Mouse (Mus musculus) myocyte (in vitro differentiated cells): ENCODE results near the gene Map1b. TPM values are rescaled to one million over a fixed set of nuclear protein-coding genes. Genes with fewer than 3 reads are reported as not detected.
A peak's percentile ranks its signal among the peaks of the same experiment; 100 is the strongest.

Source experiments
- H3K27me3 ChIP-seq: one replicate; pipeline ENCODE4 v1.6.1; 2011; ENCODE audit not compliant: control insufficient read depth, insufficient read depth, insufficient read length
- H3K36me3 ChIP-seq: one replicate; pipeline ENCODE4 v1.6.1; 2011; ENCODE audit not compliant: control insufficient read depth, insufficient read depth
- H3K4me2 ChIP-seq: one replicate; pipeline ENCODE4 v1.6.1; 2011; ENCODE audit warnings: low read depth, control low read depth
- H3K4me3 ChIP-seq: one replicate; pipeline ENCODE4 v1.5.1; 2011; ENCODE audit warnings: mild to moderate bottlenecking, control low read depth, moderate library complexity
- H3K79me2 ChIP-seq: one replicate; pipeline ENCODE4 v1.6.1; 2011; ENCODE audit not compliant: control insufficient read depth, insufficient read depth
- H3ac ChIP-seq: one replicate; pipeline ENCODE4 v1.6.1; 2011; ENCODE audit not compliant: control insufficient read depth, insufficient read length
- CEBPB ChIP-seq: IDR thresholded peaks from 2 replicates; pipeline ENCODE4 v1.6.1; 2011; ENCODE audit warnings: mild to moderate bottlenecking, moderate library complexity; ENCODE audit not compliant: poor library complexity, insufficient read depth, severe bottlenecking
- E2F4 ChIP-seq: IDR thresholded peaks from one replicate; pipeline ENCODE4 v1.6.1; 2011; ENCODE audit warnings: mild to moderate bottlenecking, control low read depth, moderate library complexity; ENCODE audit not compliant: insufficient read depth
- MAX ChIP-seq: IDR thresholded peaks from one replicate; pipeline ENCODE4 v1.6.1; 2011; ENCODE audit warnings: low read depth, mild to moderate bottlenecking, control low read depth
- MYOD1 ChIP-seq, 3 experiments: IDR thresholded peaks; one replicate each; pipeline ENCODE4 v1.6.1; 2011; ENCODE audit warnings: control low read depth in 2 of 3, low read depth in 2 of 3, mild to moderate bottlenecking in 2 of 3, moderate library complexity in 1 of 3; ENCODE audit not compliant: insufficient read length in 2 of 3, control insufficient read depth in 1 of 3
- MYOG ChIP-seq, 3 experiments: IDR thresholded peaks; one replicate each; pipeline ENCODE4 v1.6.1; 2011; ENCODE audit warnings: control low read depth in 2 of 3, low read depth in 2 of 3, mild to moderate bottlenecking in 2 of 3; ENCODE audit not compliant: insufficient read length in 2 of 3, control insufficient read depth in 1 of 3, insufficient read depth in 1 of 3
- POLR2A ChIP-seq: IDR thresholded peaks from one replicate; pipeline ENCODE4 v1.6.1; 2011; ENCODE audit warnings: low read depth, mild to moderate bottlenecking, control low read depth, moderate library complexity; ENCODE audit not compliant: insufficient read length
- POLR2AphosphoS2 ChIP-seq: IDR thresholded peaks from one replicate; pipeline ENCODE4 v1.6.1; 2011; ENCODE audit warnings: low read depth, control low read depth; ENCODE audit not compliant: insufficient read length
- REST ChIP-seq: IDR thresholded peaks from one replicate; pipeline ENCODE4 v1.6.1; 2011; ENCODE audit warnings: mild to moderate bottlenecking, control low read depth, moderate library complexity; ENCODE audit not compliant: insufficient read depth, insufficient read length
- SRF ChIP-seq: IDR thresholded peaks from one replicate; pipeline ENCODE4 v1.6.1; 2011; ENCODE audit warnings: low read depth; ENCODE audit not compliant: control insufficient read depth, insufficient read length
- TCF12 ChIP-seq: IDR thresholded peaks from one replicate; pipeline ENCODE4 v1.6.1; 2011; ENCODE audit warnings: mild to moderate bottlenecking, control low read depth; ENCODE audit not compliant: poor library complexity, insufficient read depth, severe bottlenecking
- TCF3 ChIP-seq: IDR thresholded peaks from one replicate; pipeline ENCODE4 v1.6.1; 2011; ENCODE audit warnings: low read depth, control low read depth; ENCODE audit not compliant: insufficient read length
- USF1 ChIP-seq: IDR thresholded peaks from one replicate; pipeline ENCODE4 v1.6.1; 2011; ENCODE audit warnings: low read depth, mild to moderate bottlenecking, control low read depth, moderate library complexity
- polyA plus RNA-seq: library from polyadenylated mRNA; unstranded; fragments of >200 nt; fragmentation: generic; extraction: Trizol; gene quantifications from one replicate; pipeline ENCODE4 v1.2.1, GENCODE M21; 2012; ENCODE audit warnings: missing spikeins

The Map1b gene
- polyA plus RNA-seq, 1 experiment: 40.6 TPM

- Histone ChIP-seq H3K36me3 (peaks cover 12% of the 10 kb centered on the region), H3K27me3 (no peaks in the 10 kb centered on the region), H3K4me3 (no peak overlapping the region), H3K79me2 (peaks cover 94% of the 10 kb centered on the region), H3ac (no peak overlapping the region), H3K4me2 (no peak overlapping the region)
- TF ChIP-seq TCF3: no peak
- TF ChIP-seq MAX: no peak
Observed at GRCm38 (mm10) chr13:99494416-99494815, 21.9 kb downstream of the Map1b start.

GRCm38 (mm10) chr13:99493304-99493904, 22.9 kb downstream of the Map1b start:
- peaks cover 94% of the 10 kb centered on the region for H3K79me2 ChIP-seq
- H3K4me2 ChIP-seq: peak overlapping the region; percentile 20
- H3K36me3 ChIP-seq: peaks cover 12% of the 10 kb centered on the region
- TF ChIP-seq MAX (no peak), E2F4 (no peak)
- H3K27me3 ChIP-seq: no peaks in the 10 kb centered on the region
- H3K4me3 ChIP-seq: no peak overlapping the region
- no peak overlapping the region for H3ac ChIP-seq

- no peak for TF ChIP-seq USF1
- no peak for TF ChIP-seq SRF
- no peak for TF ChIP-seq REST
- no peak for TF ChIP-seq MYOG (IDR thresholded peaks at IDR 0.05; ENCODE audit: control insufficient read depth in 1 of 3, insufficient read depth in 1 of 3, insufficient read length in 2 of 3, low read depth in 2 of 3)
- TF ChIP-seq POLR2AphosphoS2: no peak
- TF ChIP-seq MAX: no peak
- TF ChIP-seq POLR2A: no peak
- no peak for TF ChIP-seq TCF3
- TF ChIP-seq CEBPB: no peak
- TF ChIP-seq MYOD1 (IDR thresholded peaks at IDR 0.05; ENCODE audit: control insufficient read depth in 1 of 3, insufficient read length in 2 of 3, low read depth in 2 of 3): no peak
- TF ChIP-seq E2F4: no peak
- H3K27me3 ChIP-seq: no peaks in the 10 kb centered on the region
- no peak overlapping the region for H3K4me3 ChIP-seq
- peaks cover 8% of the 10 kb centered on the region for H3K36me3 ChIP-seq
- H3K79me2 ChIP-seq: peaks cover 94% of the 10 kb centered on the region
- no peak overlapping the region for H3ac ChIP-seq
- peak overlapping the region; percentile 20 for H3K4me2 ChIP-seq
Observed at GRCm38 (mm10) chr13:99492619-99493303, 23.6 kb downstream of the Map1b start.

GRCm38 (mm10) chr13:99489998-99490397, 26.3 kb downstream of the Map1b start:
- H3ac ChIP-seq: no peak overlapping the region
- H3K36me3 ChIP-seq: peaks cover 14% of the 10 kb centered on the region
- peaks cover 97% of the 10 kb centered on the region for H3K79me2 ChIP-seq
- no peak for TF ChIP-seq POLR2AphosphoS2
- peak; percentile 98 for TF ChIP-seq CEBPB
- H3K4me2 ChIP-seq: peak overlapping the region; percentile 25
- no peaks in the 10 kb centered on the region for H3K27me3 ChIP-seq
- no peak overlapping the region for H3K4me3 ChIP-seq

- H3K4me3 ChIP-seq: no peak overlapping the region
- H3K79me2 ChIP-seq: peaks cover 97% of the 10 kb centered on the region
- no peak overlapping the region for H3K4me2 ChIP-seq
- no peak overlapping the region for H3ac ChIP-seq
- TF ChIP-seq E2F4 (no peak), TCF3 (no peak), CEBPB (no peak), MYOD1 (IDR thresholded peaks at IDR 0.05; ENCODE audit: control insufficient read depth in 1 of 3, insufficient read length in 2 of 3, low read depth in 2 of 3) (no peak), TCF12 (no peak), USF1 (no peak), MAX (no peak), MYOG (IDR thresholded peaks at IDR 0.05; ENCODE audit: control insufficient read depth in 1 of 3, insufficient read depth in 1 of 3, insufficient read length in 2 of 3, low read depth in 2 of 3) (no peak), SRF (no peak), REST (no peak), POLR2A (no peak), POLR2AphosphoS2 (no peak)
- no peaks in the 10 kb centered on the region for H3K27me3 ChIP-seq
- peaks cover 7% of the 10 kb centered on the region for H3K36me3 ChIP-seq
Observed at GRCm38 (mm10) chr13:99489175-99489574, 27.2 kb downstream of the Map1b start.

- Histone ChIP-seq H3K79me2 (peaks cover 97% of the 10 kb centered on the region), H3K4me2 (no peak overlapping the region), H3K27me3 (no peaks in the 10 kb centered on the region), H3ac (no peak overlapping the region), H3K4me3 (no peak overlapping the region), H3K36me3 (peaks cover 7% of the 10 kb centered on the region)
- TF ChIP-seq MYOG (IDR thresholded peaks at IDR 0.05; ENCODE audit: control insufficient read depth in 1 of 3, insufficient read depth in 1 of 3, insufficient read length in 2 of 3, low read depth in 2 of 3) (no peak), REST (no peak), MAX (no peak), POLR2A (no peak), USF1 (no peak), SRF (no peak), TCF3 (no peak), E2F4 (no peak), CEBPB (no peak), TCF12 (no peak), MYOD1 (IDR thresholded peaks at IDR 0.05; ENCODE audit: control insufficient read depth in 1 of 3, insufficient read length in 2 of 3, low read depth in 2 of 3) (no peak), POLR2AphosphoS2 (no peak)
Observed at GRCm38 (mm10) chr13:99485861-99486260, 30.5 kb downstream of the Map1b start.
